Mouse (Mus musculus) testis, adult 2 months (tissue): Measurements from ENCODE around the gene Cacnb2. TPM values are rescaled to one million over a fixed set of nuclear protein-coding genes. Genes with fewer than 3 reads are reported as not detected.

Source experiments
- H3K27ac ChIP-seq: fragments of 200-500 bp; 2 replicates; pipeline ENCODE4 v1.5.1; 2012; ENCODE audit warnings: low read depth, low read length; ENCODE audit not compliant: control insufficient read depth, insufficient read depth
- H3K27me3 ChIP-seq: fragments of 200-500 bp; 2 replicates; pipeline ENCODE4 v1.6.1; 2012; ENCODE audit warnings: mild to moderate bottlenecking, low read length, moderate library complexity; ENCODE audit not compliant: control insufficient read depth, insufficient read depth
- H3K36me3 ChIP-seq: fragments of 200-500 bp; 2 replicates; pipeline ENCODE4 v1.6.1; 2012; ENCODE audit warnings: mild to moderate bottlenecking, low read length; ENCODE audit not compliant: control insufficient read depth, insufficient read depth
- H3K4me1 ChIP-seq: fragments of 200-500 bp; 2 replicates; pipeline ENCODE4 v1.6.1; 2012; ENCODE audit warnings: low read length; ENCODE audit not compliant: control insufficient read depth, insufficient read depth
- H3K4me3 ChIP-seq: fragments of 200-500 bp; 2 replicates; pipeline ENCODE4 v1.5.1; 2012; ENCODE audit warnings: low read depth, mild to moderate bottlenecking, low read length, moderate library complexity, mixed read lengths; ENCODE audit not compliant: control insufficient read depth
- CTCF ChIP-seq: fragments of 200-500 bp; IDR thresholded peaks from 2 replicates; pipeline ENCODE4 v1.5.1; 2012; ENCODE audit warnings: low read depth, mild to moderate bottlenecking, inconsistent platforms, low read length, moderate library complexity; ENCODE audit not compliant: control insufficient read depth, insufficient read depth, insufficient replicate concordance
- POLR2A ChIP-seq: fragments of 200-500 bp; IDR thresholded peaks from 2 replicates; pipeline ENCODE4 v1.6.1; 2012; ENCODE audit warnings: low read depth, mild to moderate bottlenecking, inconsistent platforms, low read length, moderate library complexity; ENCODE audit not compliant: control insufficient read depth
- polyA plus RNA-seq: library from polyadenylated mRNA; depleted of rRNA; stranded (reverse); fragments of >200 nt; gene quantifications from 2 replicates; pipeline ENCODE4 v1.2.3, GENCODE M21; 2012

The Cacnb2 gene
- polyA plus RNA-seq, 1 experiment = 0.52 TPM

- Histone ChIP-seq H3K27me3 (no peaks in the 10 kb centered on the region), H3K36me3 (no peaks in the 10 kb centered on the region), H3K4me1 (no peaks in the 10 kb centered on the region), H3K27ac (no peak overlapping the region), H3K4me3 (no peak overlapping the region)
- TF ChIP-seq CTCF = no peak
- TF ChIP-seq POLR2A = no peak
These were observed 220.2 kb downstream of the Cacnb2 start for GRCm38 (mm10) chr2:14823105-14823504.

- Histone ChIP-seq H3K4me1 (no peaks in the 10 kb centered on the region), H3K36me3 (no peaks in the 10 kb centered on the region), H3K27ac (no peak overlapping the region), H3K27me3 (no peaks in the 10 kb centered on the region), H3K4me3 (no peak overlapping the region)
- TF ChIP-seq POLR2A = no peak
- no peak for TF ChIP-seq CTCF
These were observed 221.0 kb downstream of the Cacnb2 start for GRCm38 (mm10) chr2:14823816-14824348.

- Histone ChIP-seq H3K36me3 (no peaks in the 10 kb centered on the region), H3K4me1 (no peaks in the 10 kb centered on the region), H3K27ac (no peak overlapping the region), H3K4me3 (no peak overlapping the region), H3K27me3 (no peaks in the 10 kb centered on the region)
- no peak for TF ChIP-seq POLR2A
- no peak for TF ChIP-seq CTCF
These were observed 222.3 kb downstream of the Cacnb2 start for GRCm38 (mm10) chr2:14825146-14825545.

- no peak overlapping the region for H3K4me3 ChIP-seq
- no peak for TF ChIP-seq POLR2A
- TF ChIP-seq CTCF = no peak
- no peaks in the 10 kb centered on the region for H3K27me3 ChIP-seq
These were observed 226.6 kb downstream of the Cacnb2 start for GRCm38 (mm10) chr2:14829451-14829850.

GRCm38 (mm10) chr2:14831308-14831707, 228.4 kb downstream of the Cacnb2 start:
- no peak for TF ChIP-seq CTCF
- TF ChIP-seq POLR2A = no peak
- no peak overlapping the region for H3K4me3 ChIP-seq
- no peaks in the 10 kb centered on the region for H3K27me3 ChIP-seq
- no peak overlapping the region for H3K27ac ChIP-seq
- H3K4me1 ChIP-seq = no peaks in the 10 kb centered on the region
- H3K36me3 ChIP-seq = no peaks in the 10 kb centered on the region

More at GRCm38 (mm10) chr2:14829451-14829850, 226.6 kb downstream of the Cacnb2 start:
- Histone ChIP-seq H3K4me1 (no peaks in the 10 kb centered on the region), H3K36me3 (no peaks in the 10 kb centered on the region), H3K27ac (no peak overlapping the region)

GRCm38 (mm10) chr2:14834700-14835317, 231.9 kb downstream of the Cacnb2 start:
- Histone ChIP-seq H3K4me1 (no peaks in the 10 kb centered on the region), H3K36me3 (no peaks in the 10 kb centered on the region), H3K27me3 (no peaks in the 10 kb centered on the region), H3K4me3 (no peak overlapping the region), H3K27ac (no peak overlapping the region)
- TF ChIP-seq POLR2A (no peak), CTCF (no peak)

GRCm38 (mm10) chr2:14841272-14841671, 238.4 kb downstream of the Cacnb2 start:
- H3K4me1 ChIP-seq = no peaks in the 10 kb centered on the region
- TF ChIP-seq CTCF (no peak), POLR2A (no peak)

More at GRCm38 (mm10) chr2:14841272-14841671, 238.4 kb downstream of the Cacnb2 start:
- no peak overlapping the region for H3K4me3 ChIP-seq
- no peaks in the 10 kb centered on the region for H3K27me3 ChIP-seq
- no peak overlapping the region for H3K27ac ChIP-seq
- H3K36me3 ChIP-seq = no peaks in the 10 kb centered on the region
